Mouse (Mus musculus) liver, embryonic 16.5 days (tissue): ENCODE data around the gene Foxs1. TPM values are rescaled to one million over a fixed set of nuclear protein-coding genes. Genes with fewer than 3 reads are reported as not detected.

ENCODE experiments used
- ATAC-seq: fragments of 200-750 bp; cut with Nextera tagmentation; 2 replicates; pipeline ENCODE4 v1.8.0; 2017; ENCODE audit warnings: low read depth, mild to moderate bottlenecking, moderate number of reproducible peaks, moderate library complexity
- H3K27ac ChIP-seq: fragments of 300-500 bp; sonication (generic); 2 replicates; pipeline ENCODE4 v1.5.1; 2014; ENCODE audit warnings: mild to moderate bottlenecking, low read length
- H3K27me3 ChIP-seq: fragments of 300-500 bp; sonication (generic); 2 replicates; pipeline ENCODE4 v1.6.1; 2014; ENCODE audit warnings: low read depth, low read length, mixed read lengths; ENCODE audit not compliant: control insufficient read depth, insufficient read depth
- H3K36me3 ChIP-seq: fragments of 300-500 bp; sonication (generic); 2 replicates; pipeline ENCODE4 v1.6.1; 2014; ENCODE audit warnings: mild to moderate bottlenecking; ENCODE audit not compliant: control insufficient read depth, insufficient read depth
- H3K4me1 ChIP-seq: fragments of 300-500 bp; sonication (generic); 2 replicates; pipeline ENCODE4 v1.6.1; 2014; ENCODE audit warnings: low read depth, low read length, mixed read lengths; ENCODE audit not compliant: control insufficient read depth
- H3K4me2 ChIP-seq: fragments of 300-500 bp; sonication (generic); 2 replicates; pipeline ENCODE4 v1.6.1; 2014; ENCODE audit warnings: low read depth, low read length, mixed read lengths
- H3K4me3 ChIP-seq: fragments of 300-500 bp; sonication (generic); 2 replicates; pipeline ENCODE4 v1.5.1; 2014; ENCODE audit warnings: low read depth, mild to moderate bottlenecking, low read length
- H3K9ac ChIP-seq: fragments of 300-500 bp; sonication (generic); 2 replicates; pipeline ENCODE4 v1.6.1; 2014; ENCODE audit warnings: low read depth, low read length
- H3K9me3 ChIP-seq: fragments of 300-500 bp; sonication (generic); replicated peaks from 2 replicates; pipeline ENCODE4 v1.6.1; 2016; ENCODE audit warnings: low read length; ENCODE audit not compliant: control insufficient read depth
- WGBS: fragments of 180-500 bp; shearing (Covaris S2); extraction: QIAGEN DNeasy Blood & Tissue Kit; methylation state at CpG from one replicate; pipeline ENCODE4 v1.1.7; 2014; ENCODE audit not compliant: insufficient replicate concordance; 5-methylcytosine and 5-hydroxymethylcytosine counted together
- polyA plus RNA-seq: library from polyadenylated mRNA; unstranded; fragments of >200 nt; fragmentation: Nextera tagmentation; extraction: Ambion mirVana; gene quantifications from 2 replicates; pipeline ENCODE4 v1.2.1, GENCODE M21; 2015

Foxs1 gene
- polyA plus RNA-seq, 1 experiment from 2014 or later = 0.21 TPM

GRCm38 (mm10) chr2:152923621-152924020 is 9.4 kb downstream of the Foxs1 start:
- H3K4me1 ChIP-seq = no peaks in the 10 kb centered on the region
- no peak for ATAC-seq
- WGBS = 72% methylated on average over 3 of the region's 3 CpGs

DNA sequence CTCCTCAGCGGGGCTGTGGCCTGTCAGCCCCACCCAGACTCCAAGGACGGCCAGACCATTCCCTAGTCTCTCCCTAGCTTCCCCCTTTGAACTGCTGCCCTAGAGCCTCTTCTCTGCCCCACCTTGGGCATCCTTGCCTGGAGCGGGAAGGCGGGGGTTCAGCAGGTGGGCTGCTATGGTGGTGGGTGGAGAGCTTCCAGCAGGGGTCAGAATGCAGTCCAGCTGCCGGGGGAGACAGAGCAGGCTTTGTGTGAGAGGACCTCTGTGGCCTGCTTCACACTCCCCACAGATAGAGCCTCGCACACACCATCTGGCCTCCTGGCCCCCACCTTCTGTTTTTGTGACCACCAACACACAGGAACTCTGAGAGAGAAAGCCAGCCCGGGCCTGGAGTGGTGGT is 10.6 kb downstream of the Foxs1 start:
- Histone ChIP-seq H3K27ac (no peak overlapping the region), H3K4me1 (no peaks in the 10 kb centered on the region), H3K9me3 (no peaks in the 10 kb centered on the region), H3K4me2 (no peak overlapping the region), H3K36me3 (no peaks in the 10 kb centered on the region), H3K4me3 (no peak overlapping the region), H3K9ac (no peak overlapping the region), H3K27me3 (no peaks in the 10 kb centered on the region)
- no peak for ATAC-seq
- 40% methylated on average over 7 of the region's 7 CpGs for WGBS

More at GRCm38 (mm10) chr2:152923621-152924020, 9.4 kb downstream of the Foxs1 start:
- no peak overlapping the region for H3K4me3 ChIP-seq
- H3K9ac ChIP-seq = no peak overlapping the region
- no peaks in the 10 kb centered on the region for H3K36me3 ChIP-seq
- no peaks in the 10 kb centered on the region for H3K27me3 ChIP-seq
- H3K4me2 ChIP-seq = no peak overlapping the region
- H3K27ac ChIP-seq = no peak overlapping the region
- H3K9me3 ChIP-seq = no peaks in the 10 kb centered on the region

GRCm38 (mm10) chr2:152917671-152918070 is 15.3 kb downstream of the Foxs1 start:
- Histone ChIP-seq H3K9ac (no peak overlapping the region), H3K4me3 (no peak overlapping the region), H3K9me3 (no peaks in the 10 kb centered on the region), H3K36me3 (no peaks in the 10 kb centered on the region), H3K27me3 (peaks cover 15% of the 10 kb centered on the region), H3K4me2 (no peak overlapping the region), H3K4me1 (peaks cover 3% of the 10 kb centered on the region; the same call in 1 of the 2 replicates), H3K27ac (no peak overlapping the region)
- no peak for ATAC-seq
- 58% methylated on average over 9 of the region's 9 CpGs for WGBS

DNA sequence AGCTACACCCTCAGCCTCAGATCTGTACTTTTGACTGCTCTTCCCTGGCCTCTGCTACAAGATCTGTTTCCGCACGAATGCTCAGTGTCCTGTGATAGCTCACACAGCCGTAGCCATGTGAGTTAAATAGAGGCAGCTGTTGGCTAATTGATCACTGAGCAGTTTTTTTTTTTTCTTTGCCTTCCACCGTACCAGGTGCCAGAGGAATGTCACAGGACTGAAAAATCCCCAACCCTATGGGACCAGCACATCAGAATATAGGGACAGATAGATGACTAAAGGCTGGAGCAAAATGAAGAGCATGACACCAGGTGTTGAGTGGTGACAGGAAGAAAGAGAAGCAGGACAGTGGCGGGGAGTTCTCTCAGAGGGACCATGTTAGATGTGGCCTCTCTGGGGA is 16.9 kb downstream of the Foxs1 start:
- H3K9ac ChIP-seq = no peak overlapping the region
- no peaks in the 10 kb centered on the region for H3K9me3 ChIP-seq
- peaks cover 26% of the 10 kb centered on the region for H3K27me3 ChIP-seq

GRCm38 (mm10) chr2:152915453-152915852 is 17.6 kb downstream of the Foxs1 start:
- Histone ChIP-seq H3K4me1 (peaks cover 3% of the 10 kb centered on the region; the same call in 1 of the 2 replicates), H3K36me3 (no peaks in the 10 kb centered on the region), H3K27me3 (peaks cover 29% of the 10 kb centered on the region), H3K4me2 (no peak overlapping the region), H3K9me3 (no peaks in the 10 kb centered on the region), H3K4me3 (no peak overlapping the region), H3K9ac (no peak overlapping the region), H3K27ac (no peak overlapping the region)
- no peak for ATAC-seq
- WGBS = 33% methylated on average over 4 of the region's 4 CpGs

More for the DNA sequence above, 16.9 kb downstream of the Foxs1 start:
- Histone ChIP-seq H3K4me2 (no peak overlapping the region), H3K4me1 (peaks cover 3% of the 10 kb centered on the region; the same call in 1 of the 2 replicates), H3K27ac (no peak overlapping the region), H3K36me3 (no peaks in the 10 kb centered on the region), H3K4me3 (no peak overlapping the region)
- WGBS = 53% methylated on average over 5 of the region's 5 CpGs
- ATAC-seq = no peak

GRCm38 (mm10) chr2:152914310-152915120 is 18.5 kb downstream of the Foxs1 start:
- Histone ChIP-seq H3K9me3 (no peaks in the 10 kb centered on the region), H3K4me2 (no peak overlapping the region), H3K4me3 (no peak overlapping the region), H3K4me1 (peaks cover 3% of the 10 kb centered on the region; the same call in 1 of the 2 replicates), H3K27ac (no peak overlapping the region), H3K36me3 (no peaks in the 10 kb centered on the region), H3K27me3 (peaks cover 31% of the 10 kb centered on the region), H3K9ac (no peak overlapping the region)
- peak; percentile 55; the same call in 1 of the 2 replicates for ATAC-seq
- WGBS = 2% methylated on average over 18 of the region's 18 CpGs

- ATAC-seq = no peak
- 31% methylated on average over 7 of the region's 7 CpGs for WGBS
- peaks cover 31% of the 10 kb centered on the region for H3K27me3 ChIP-seq
Observed at GRCm38 (mm10) chr2:152913471-152913870, 19.5 kb downstream of the Foxs1 start.

GRCm38 (mm10) chr2:152911432-152911831 is 21.6 kb downstream of the Foxs1 start:
- Histone ChIP-seq H3K36me3 (no peaks in the 10 kb centered on the region), H3K9me3 (no peaks in the 10 kb centered on the region), H3K4me2 (no peak overlapping the region), H3K4me3 (no peak overlapping the region), H3K27ac (no peak overlapping the region), H3K27me3 (peaks cover 31% of the 10 kb centered on the region), H3K4me1 (peaks cover 3% of the 10 kb centered on the region; the same call in 1 of the 2 replicates), H3K9ac (no peak overlapping the region)
- WGBS = 21% methylated on average over 6 of the region's 6 CpGs
- no peak for ATAC-seq

More at GRCm38 (mm10) chr2:152913471-152913870, 19.5 kb downstream of the Foxs1 start:
- no peak overlapping the region for H3K4me2 ChIP-seq
- no peak overlapping the region for H3K4me3 ChIP-seq
- peaks cover 3% of the 10 kb centered on the region; the same call in 1 of the 2 replicates for H3K4me1 ChIP-seq
- H3K9ac ChIP-seq = no peak overlapping the region
- H3K9me3 ChIP-seq = no peaks in the 10 kb centered on the region
- H3K27ac ChIP-seq = no peak overlapping the region
- no peaks in the 10 kb centered on the region for H3K36me3 ChIP-seq

GRCm38 (mm10) chr2:152911031-152911430 is 22.0 kb downstream of the Foxs1 start, which contains the start of gene Mylk2:
TSS of gene Mylk2 (plus strand) at chr2:152911352.
- Histone ChIP-seq H3K36me3 (no peaks in the 10 kb centered on the region), H3K4me3 (no peak within 1 kb of the TSS), H3K9me3 (no peaks in the 10 kb centered on the region), H3K4me2 (no peak within 1 kb of the TSS), H3K27ac (no peak within 1 kb of the TSS), H3K27me3 (peaks cover 31% of the 10 kb centered on the region), H3K9ac (no peak within 1 kb of the TSS), H3K4me1 (peaks cover 3% of the 10 kb centered on the region; the same call in 1 of the 2 replicates)
- no peak for ATAC-seq
- 22% methylated on average over 12 of the region's 12 CpGs for WGBS
